Mouse (Mus musculus): ENCODE measurements around the gene Atp23.

- TF ChIP-seq POLR2A (IDR thresholded peaks at IDR 0.05; ENCODE audit: borderline replicate concordance, extremely low read depth, insufficient read depth, insufficient read length, poor library complexity, severe bottlenecking) (no peak), CTCF (IDR thresholded peaks at IDR 0.05; ENCODE audit: borderline replicate concordance, extremely low read depth, insufficient read depth, insufficient read length) (peak; percentile 49; the same call in 1 of the 2 replicates)
These were observed 47.9 kb downstream of the Atp23 start for GRCm38 (mm10) chr10:126853286-126853685.

Data from brain, embryonic 14.5 days (tissue).